Mouse (Mus musculus) kidney, postnatal 25 days (tissue): ENCODE data around the gene Hist3h2a.
"Not testable (repeated sequence)": the region's sequence is repeated elsewhere in the genome, so short reads cannot be mapped to it uniquely, and the experiment has no call there.

Source experiments
- DNase-seq, 2 experiments: peaks; one replicate each; pipeline ENCODE4 v3.0.0; 2021; ENCODE audit warnings: mixed read lengths in 2 of 2

Hist3h2a gene

DNA sequence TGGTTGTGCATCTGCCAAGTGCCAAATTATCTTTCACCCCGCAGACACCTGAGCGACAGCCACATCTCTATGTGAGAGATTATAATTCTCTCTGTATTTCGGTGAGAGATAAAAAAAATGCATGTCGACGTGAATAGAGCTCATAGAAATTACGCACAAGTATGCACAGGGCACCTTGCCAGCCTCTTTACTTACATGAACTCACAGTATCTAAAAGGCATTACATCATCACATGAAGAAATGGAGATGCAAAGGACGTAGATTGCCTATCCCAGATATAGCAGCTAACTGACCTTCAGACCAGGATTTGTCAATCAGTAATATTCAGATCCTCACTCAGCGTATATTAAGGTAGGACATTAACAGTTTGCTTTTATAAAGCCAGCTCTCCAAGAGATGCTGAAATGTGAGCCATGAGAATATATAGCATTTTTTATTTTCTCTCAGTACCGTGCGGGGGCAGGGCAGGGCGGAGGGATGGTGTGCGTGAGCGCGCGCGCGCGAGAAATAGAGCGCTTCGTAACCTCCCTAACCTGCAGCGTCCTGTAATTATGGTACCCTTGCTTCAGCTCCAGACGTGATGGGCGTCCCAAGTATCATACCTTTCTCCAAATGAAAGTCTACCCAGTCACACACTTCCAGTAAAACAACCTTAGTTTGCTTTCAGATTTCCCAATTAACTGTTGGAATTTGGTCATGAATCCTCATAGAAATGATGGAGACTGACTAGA lies 6.5 kb upstream of the Hist3h2a start:
- no peak for DNase-seq

DNA sequence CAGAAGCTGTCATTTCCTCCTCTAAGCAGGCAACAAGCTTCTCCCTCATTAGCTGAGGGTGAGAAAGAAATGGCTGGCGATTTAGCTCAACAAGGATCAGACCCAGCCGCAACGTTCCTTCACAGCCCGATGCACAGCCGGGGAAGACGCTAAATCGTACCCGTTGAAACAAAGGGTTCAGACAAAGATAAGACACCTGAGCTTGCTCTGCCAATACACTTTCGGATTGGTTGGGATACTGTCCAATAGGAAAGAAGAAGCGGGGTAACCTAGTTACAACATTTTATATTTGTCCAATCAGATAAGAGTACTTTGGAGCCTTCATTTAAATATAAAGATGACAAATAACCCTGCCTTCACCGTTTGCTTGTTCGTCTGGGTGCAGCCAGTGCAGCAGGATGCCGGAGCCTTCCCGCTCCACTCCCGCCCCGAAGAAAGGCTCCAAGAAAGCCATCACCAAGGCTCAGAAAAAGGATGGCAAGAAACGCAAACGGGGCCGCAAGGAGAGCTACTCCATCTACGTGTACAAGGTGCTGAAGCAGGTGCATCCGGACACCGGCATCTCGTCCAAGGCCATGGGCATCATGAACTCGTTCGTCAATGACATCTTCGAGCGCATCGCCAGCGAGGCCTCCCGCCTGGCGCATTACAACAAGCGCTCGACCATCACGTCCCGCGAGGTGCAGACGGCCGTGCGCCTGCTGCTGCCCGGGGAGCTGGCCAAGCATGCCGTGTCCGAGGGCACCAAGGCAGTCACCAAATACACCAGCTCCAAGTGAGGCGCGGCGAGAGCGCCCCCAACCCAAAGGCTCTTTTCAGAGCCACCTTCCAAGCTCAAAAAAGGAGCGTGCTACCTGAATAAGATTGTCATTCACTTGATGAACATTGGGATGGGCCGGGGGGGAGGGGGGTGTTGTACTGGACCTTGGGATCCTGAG lies 5.7 kb upstream of the Hist3h2a start, which contains the start of gene Hist3h2ba:
Gene Hist3h2ba (plus strand): TSS at position 379 of the 938 bp plus-strand sequence.
- peak; percentile 34 to 61 for DNase-seq

DNA sequence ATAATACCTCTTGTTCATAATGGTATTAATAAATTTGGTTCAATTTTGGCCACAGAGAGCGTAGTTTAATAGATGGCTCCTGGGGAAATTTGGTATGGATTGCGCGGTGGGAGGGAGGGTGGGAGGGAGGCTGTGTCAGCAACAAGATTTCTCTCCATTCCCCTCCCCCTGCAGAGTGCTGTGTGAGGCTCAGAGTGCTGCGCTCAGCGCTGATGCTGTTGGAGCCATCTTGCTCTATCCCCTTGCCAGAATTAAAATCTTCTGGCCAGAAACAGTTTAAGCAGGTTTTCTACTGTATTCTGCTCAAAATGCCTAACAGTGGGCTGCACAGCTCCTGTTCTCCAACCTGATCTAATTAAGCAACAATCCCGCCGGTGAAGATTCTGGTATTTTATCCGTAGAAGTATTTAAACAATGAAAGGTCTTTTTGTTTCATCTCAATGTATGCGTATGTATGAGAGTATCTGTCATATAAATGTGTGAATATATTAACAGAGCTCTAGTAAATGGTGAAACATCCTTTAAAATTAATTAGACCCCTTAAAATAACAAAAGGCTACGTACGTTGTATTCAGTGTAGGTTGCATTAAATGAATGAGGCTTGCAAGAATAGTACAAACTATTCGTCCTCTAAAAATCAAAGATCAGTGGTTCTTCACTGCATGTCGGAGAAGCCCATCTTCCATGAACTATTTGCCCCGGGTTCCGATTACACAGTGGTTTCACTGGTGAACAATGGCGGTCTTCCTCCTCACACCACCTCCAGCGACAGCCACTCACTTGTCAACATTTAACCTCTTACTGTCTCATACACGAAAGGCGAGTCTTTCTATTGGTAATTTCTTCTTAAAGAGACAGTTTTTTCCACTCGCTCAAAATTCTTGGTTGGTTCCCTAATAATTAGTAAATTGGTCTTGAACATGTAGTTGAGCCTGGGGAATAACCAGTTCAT lies 4.7 kb upstream of the Hist3h2a start:
- no peak for DNase-seq

DNA sequence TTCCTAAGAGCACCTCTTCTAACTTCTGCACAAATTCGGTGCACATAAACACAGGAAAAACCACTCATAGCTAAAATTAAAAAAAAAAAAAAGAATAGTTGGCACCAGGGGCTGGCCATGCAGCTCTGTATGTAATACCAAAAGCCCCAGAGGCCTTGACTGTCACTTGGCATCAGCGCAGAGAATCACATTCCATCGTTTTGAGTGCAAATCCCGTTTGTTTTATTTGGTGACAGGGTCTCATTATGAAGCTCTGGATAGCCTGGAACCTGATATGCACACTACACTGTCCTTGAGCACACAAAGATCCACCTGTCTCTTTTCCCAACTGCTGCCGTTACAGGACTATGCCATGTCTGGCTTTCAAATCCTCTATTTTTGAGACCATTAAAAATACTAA lies 3.3 kb upstream of the Hist3h2a start:
- no peak for DNase-seq

DNA sequence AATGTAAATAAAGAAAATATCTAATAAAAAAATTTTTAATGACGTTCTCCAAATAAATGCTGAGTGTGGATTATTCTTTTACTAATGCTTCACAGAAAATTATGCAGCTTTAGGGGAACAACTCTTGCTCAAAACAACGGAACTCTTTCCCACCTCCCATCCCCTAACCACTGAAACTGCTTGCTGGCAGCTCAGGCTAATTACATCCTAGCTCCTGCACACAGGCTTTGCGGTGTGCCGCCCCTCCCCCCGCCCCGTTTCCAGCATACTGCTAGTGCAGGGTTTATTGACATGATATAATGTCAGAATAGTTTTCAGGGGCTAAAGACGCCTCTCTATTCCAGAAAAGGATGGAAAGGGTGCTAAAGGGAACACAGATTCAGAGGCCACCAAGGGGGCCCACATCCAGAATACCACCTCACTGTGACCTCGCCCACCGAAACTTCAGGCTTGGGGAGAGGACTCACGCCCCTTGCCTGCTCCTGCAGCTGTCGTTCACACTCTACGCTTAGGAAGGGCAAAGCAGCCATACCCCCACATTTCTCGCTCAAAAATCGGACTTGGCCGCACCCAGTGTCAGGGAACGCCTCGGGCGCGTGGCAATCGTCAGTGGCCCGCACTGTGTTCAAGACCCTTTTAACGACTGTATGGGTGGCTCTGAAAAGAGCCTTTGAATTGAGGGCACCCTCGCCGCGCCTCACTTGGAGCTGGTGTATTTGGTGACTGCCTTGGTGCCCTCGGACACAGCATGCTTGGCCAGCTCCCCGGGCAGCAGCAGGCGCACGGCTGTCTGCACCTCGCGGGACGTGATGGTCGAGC lies 925 bp upstream of the Hist3h2a start:
- DNase-seq = no peak

DNA sequence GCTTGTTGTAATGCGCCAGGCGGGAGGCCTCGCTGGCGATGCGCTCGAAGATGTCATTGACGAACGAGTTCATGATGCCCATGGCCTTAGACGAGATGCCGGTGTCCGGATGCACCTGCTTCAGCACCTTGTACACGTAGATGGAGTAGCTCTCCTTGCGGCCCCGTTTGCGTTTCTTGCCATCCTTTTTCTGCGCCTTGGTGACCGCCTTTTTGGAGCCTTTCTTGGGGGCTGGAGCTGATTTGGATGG lies 390 bp upstream of the Hist3h2a start:
- DNase-seq = not testable (repeated sequence)

DNA sequence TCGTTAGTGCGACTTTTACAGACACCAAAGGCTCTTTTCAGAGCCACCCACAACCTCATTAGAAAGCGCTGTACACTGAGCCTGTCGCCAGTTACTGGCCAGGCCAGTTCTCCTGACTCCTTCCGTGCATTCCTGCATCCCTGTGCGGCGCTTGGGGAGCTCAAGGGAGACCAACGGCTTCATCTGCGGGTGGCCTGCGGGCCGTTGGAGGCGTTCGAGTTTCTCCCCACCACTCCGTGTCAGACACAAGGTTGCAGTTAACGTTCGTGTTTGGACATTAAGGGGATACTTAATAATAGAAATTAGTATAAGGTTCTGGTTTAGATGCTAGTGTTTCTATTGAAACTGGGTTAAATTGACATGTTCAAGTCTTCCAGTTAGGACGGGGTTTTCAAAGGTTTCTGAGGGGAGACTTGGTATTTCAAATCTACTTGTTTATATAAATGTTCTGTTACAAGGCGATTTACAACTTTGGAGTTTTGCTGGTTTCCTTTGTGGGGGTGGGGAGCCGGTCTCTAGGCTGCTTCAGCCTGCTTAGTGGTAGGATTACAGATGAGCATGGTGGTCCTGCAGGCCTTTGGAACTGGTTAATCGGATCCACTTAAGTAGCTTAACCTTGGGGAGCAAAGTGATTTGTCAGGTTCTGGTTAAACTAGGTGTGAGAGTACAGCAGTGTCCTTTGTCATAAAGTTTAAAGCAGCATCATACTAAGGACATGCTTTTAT lies 820 bp downstream of the Hist3h2a start:
- DNase-seq = no peak

DNA sequence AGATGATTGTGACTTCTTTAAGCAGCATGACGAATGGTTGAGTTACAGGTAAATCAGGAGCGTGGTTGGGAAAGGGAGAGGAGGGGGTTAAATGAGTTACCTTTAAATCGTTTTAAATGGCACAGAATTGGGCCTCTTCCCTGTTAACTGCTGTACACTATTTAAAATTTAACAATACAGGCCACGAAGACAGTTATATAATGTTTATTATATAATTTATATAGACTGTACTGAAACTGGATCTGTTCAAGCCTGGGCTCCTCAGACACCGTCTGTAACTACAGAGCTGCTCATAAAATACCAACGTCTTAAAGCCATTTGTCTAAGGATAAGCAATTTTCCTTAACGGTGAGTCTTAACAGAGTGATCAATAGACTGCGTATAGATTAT lies 1.4 kb downstream of the Hist3h2a start:
- no peak for DNase-seq

DNA sequence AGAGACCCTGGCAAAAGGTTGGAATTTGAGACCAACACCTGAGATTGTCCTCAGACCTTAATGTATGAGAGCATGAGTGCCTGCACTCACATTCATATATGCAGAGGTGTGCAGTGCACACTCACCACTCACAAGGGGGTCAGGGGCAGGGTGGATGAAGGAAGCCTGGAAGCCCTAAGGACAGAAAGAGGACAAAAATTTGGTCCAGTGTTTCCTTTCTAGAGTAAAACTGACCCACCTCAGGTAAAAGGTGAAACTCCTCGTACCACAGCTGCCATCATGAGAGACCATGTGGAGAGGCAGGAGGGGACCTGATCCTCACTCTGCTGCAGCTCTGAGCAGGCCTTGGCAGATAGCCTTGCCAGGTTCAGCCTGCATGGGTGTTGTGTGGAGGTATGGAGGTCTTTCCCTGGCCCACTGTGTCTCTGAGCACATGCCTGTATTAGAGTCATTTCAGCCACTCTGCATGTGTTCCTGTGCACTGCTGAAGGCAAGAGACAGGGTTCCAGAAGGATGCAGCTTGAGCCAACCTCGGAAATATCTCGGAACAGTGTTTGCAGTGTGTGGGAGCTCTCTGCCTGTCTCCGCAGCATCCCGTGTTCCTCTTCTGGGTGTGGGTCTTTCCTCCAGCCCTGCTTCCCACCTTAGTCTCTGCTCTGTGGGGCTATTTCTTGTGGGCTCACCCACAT lies 2.9 kb downstream of the Hist3h2a start:
- no peak for DNase-seq

DNA sequence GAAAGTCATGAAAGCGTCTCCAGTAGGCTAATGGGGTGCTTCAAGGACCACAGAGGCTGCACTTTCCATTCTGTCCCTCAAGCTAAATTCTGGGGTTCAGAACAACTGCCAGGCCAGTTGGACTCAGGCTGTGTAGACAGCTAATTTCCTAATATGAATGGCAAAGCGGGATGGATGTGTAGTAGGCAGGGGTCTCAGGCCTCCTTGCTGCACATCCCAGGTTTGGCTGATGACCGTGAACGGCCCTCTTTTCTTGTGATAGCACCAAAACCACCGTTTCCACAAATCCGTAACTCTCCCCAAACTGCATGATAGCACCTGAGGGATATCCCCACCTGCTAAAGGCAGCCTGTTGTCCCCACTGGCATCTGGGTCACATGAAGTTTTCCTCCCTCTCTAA lies 4.1 kb downstream of the Hist3h2a start:
- no peak for DNase-seq

DNA sequence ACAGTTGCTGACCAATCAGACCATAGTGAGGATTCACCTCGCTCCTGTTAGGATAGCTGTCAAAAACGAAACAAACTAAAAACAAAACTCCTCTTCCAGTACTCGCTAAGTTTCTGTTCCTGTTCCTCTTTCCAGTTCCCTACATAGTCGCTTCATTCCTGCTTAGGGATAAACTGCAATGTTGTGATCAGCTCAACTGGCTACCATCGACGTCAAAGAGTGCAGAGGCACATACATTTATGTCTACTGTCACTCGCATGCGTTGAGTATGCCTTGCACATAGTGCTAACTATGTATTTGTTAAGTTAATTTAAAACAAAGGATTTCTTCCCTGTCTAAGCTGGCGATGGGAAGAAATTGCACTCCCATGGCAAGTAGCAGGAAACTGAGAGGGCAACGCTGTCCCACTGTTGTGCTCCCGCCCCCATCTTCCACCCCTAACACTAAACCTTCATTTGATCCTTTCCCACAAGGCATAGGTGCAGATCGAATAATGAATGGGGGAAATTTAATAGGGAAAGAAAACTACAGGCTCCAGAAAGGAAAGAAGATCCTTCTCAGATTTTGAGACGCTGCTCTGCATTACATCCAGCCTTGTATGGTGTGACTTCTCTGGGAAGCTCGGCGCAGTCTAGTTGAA lies 4.8 kb downstream of the Hist3h2a start:
- DNase-seq = no peak

DNA sequence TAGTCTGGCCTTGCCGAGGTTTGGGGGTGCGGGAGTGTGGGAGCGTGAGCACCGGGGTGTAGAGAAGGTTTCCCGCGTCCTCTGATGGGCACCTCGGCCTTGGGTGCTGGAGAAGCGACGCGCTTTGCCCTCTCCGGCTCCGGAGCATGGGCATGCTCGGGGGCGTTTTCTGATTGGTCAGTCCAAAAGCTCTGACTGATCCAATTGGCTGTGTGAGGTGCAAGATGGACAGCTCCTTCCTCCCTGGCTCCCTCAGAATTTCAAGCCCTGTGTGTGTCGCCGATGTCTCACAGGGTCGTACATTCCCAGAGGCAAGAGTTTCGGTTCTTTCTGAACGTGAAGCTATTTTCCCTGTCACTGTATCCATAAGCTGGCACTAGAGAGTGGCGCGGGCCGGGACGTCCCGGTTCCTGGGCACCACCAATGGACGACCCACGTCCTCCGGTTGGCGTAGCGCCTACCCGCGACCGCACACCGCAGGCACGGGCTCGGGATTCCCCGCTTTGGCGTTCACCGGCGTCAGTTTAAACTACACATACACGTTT lies 5.5 kb downstream of the Hist3h2a start:
- DNase-seq = peak; percentile 88 to 94

DNA sequence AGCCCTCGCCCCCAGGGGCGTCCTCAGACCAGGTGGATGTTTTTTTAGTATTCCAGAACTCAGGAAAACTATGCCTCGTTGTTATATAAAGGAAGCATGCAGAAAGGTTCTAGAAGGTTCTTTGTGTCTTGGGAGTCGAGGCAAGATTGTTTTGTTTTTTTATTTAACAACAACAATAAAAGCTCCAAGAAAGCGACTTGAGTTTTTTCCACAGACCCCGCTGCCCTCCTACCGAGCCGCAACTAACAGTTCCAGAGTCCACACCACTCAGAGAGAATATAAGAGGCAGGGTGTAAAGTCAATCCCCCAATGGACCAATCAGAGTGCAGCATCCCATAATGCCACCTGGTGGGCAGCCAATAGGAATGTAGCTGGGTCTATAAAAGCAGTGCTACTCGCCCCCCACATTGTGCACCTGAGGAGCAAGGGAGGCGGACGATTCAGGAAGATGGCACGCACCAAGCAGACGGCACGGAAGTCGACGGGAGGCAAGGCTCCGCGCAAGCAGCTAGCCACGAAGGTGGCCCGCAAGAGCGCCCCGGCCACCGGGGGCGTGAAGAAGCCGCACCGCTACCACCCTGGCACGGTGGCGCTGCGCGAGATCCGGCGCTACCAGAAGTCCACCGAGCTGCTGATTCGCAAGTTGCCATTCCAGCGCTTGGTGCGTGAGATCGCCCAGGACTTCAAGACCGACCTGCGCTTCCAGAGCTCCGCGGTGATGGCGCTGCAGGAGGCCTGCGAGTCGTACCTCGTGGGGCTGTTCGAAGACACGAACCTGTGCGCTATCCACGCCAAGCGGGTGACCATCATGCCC lies 7.1 kb downstream of the Hist3h2a start:
- DNase-seq = no peak

DNA sequence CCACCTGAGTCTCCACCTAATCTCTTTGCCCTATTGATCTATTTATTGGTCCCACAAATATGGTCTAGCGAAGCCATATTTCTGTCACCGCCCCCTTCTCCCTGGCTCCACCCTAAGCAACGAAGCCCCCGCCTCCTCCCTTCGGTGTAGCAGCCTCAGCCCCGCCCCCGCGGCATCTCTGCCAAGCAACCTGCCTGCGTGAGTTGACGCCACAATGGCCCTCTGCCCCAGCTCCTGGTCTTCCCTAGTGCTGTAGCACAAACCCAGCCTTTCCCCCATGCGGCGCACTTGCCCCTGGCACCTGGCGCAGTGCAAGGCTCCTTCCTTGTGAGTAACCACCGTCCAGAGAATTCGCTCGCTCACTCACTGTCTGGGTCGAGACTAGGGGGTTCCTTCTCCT lies 9.1 kb downstream of the Hist3h2a start:
- DNase-seq = peak; percentile 72 to 83

DNA sequence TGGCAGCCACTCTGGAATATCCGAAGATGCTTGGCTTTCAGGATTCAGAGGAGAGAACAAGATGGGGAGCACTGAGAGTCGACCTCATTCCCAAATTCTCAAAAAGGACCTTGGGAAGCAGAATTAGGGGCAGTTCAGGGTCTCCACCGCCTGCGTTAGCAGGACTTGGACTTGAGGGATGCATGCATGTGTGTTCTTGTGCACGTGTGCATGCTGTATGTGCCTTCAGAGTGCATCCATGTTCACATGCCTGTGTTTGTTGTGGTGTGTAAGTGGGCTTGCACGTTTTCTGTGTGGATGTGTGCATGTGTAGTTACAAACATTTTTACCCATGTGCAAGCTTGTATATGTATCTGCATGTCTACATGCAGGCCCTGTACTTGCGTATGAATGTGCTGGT lies 9.7 kb downstream of the Hist3h2a start:
- no peak for DNase-seq

DNA sequence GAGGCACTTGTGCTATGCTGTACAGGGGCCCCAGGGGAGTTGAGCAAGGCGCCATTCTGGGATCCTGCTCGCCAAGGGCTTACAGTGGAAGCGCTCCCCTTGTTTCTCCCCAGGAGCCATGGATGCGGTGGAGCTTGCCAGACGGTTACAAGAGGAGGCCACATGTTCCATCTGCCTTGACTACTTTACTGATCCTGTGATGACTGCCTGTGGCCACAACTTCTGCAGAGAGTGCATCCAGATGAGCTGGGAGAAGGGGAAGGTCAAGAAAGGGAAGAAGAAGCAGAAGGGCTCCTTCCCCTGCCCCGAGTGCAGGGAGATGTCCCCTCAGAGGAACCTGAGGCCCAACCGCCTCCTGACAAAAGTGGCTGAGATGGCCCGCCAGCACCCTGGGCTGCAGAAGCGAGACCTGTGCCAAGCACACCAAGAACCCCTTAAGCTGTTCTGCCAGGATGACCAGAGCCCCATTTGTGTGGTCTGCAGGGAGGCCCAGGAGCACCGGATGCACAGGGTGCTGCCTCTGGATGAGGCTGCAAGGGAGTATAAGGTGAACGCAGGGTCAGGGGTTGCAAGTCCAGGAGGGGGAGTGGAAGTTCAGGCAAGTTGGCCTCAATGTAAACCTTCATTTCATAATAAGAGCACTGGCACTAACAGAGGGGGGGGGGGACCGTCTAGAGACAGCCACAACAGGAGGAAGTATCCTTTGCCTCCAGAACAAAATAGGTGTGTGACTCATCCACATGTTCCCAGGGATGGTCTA lies 10.7 kb downstream of the Hist3h2a start:
- no peak for DNase-seq

DNA sequence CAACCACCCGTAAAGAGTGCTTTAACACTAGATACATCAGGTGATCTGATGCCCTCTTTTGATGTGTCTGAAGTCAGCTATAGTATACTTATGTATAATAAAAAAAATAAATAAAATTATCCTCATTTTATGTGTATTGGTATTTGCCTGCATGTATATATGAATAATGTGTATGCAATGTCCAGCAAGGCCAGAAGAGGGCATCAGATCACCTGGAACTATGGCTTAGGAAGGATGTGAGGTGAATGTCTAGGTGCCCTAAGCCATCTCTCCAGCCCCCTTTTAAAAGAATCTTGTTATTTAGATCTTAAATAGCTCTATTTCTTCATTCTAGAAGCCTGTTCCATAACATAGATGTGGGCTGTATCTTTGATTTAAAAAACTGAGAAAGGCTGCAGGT lies 12.9 kb downstream of the Hist3h2a start:
- peak; percentile 37 to 65 for DNase-seq

DNA sequence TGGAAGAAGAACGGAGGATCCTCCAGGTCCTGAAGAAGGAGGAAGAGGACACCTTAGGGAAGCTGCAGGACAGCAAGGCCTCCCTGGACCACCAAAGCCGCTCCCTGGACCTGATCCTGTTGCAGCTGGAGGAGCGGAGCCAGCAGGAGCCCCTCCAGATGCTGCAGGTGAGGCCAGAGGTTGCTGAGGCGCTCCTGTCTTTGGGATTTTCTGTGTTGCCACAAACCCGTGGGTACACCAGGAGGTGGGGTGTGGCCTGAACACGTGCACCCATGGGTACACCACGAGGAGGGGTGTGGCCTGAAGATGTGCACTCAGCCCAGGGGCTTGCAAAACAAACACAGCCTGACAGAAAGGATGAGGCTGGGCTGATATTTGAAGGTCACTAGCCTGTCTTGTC lies 14.1 kb downstream of the Hist3h2a start:
- DNase-seq = peak in 1 of 2 experiments; percentile 35
